Mouse (Mus musculus) heart, adult 2 months (tissue): ENCODE data around the gene Uqcrc1.

Experiments used
- CTCF ChIP-seq: fragments of 200-600 bp; IDR thresholded peaks from 2 replicates; pipeline ENCODE4 v1.8.1; 2022; ENCODE audit warnings: antibody characterized with exemption, mild to moderate bottlenecking, moderate library complexity
- EP300 ChIP-seq: fragments of 200-500 bp; IDR thresholded peaks from 2 replicates; pipeline ENCODE4 v1.6.1; 2011; ENCODE audit warnings: low read depth, low read length, control low read depth; ENCODE audit not compliant: insufficient read depth
- POLR2A ChIP-seq: fragments of 200-500 bp; IDR thresholded peaks from 2 replicates; pipeline ENCODE4 v1.6.1; 2011; ENCODE audit warnings: mild to moderate bottlenecking, low read depth, low read length, control low read depth; ENCODE audit not compliant: insufficient read depth

DNA sequence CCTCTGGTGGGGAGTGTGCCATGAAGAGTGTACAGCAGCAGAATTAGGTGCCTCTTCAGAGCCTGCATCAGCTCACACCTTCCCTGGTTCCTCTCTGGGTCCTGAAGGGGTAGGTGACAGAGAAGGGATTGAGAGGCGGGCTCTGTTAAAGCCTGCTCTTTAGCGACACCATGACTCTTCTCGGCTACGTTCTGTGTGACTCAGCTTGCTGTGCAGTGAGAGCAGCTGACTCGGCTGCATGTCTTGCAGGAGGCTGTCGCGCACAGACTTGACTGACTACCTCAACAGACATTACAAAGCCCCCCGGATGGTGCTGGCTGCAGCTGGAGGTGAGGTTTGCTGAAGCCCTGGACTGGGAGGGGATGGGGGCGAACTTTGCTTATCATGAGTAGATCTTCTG, 8.7 kb downstream of the Uqcrc1 start:
- TF ChIP-seq POLR2A (no peak), CTCF (no peak), EP300 (no peak)
